Mouse (Mus musculus) splenic B cell, adult 2 months (primary cell): ENCODE data around the gene Kif11.

Source experiments
- DNase-seq: peaks from one replicate; pipeline ENCODE4 v3.0.0-alpha.2; 2011; ENCODE audit warnings: low read depth, low spot score
- H3K27me3 ChIP-seq: 2 replicates; pipeline ENCODE4 v1.6.1; 2012; ENCODE audit warnings: mild to moderate bottlenecking, low read length, moderate library complexity, mixed read lengths; ENCODE audit not compliant: control insufficient read depth, poor library complexity, insufficient read depth, severe bottlenecking
- H3K36me3 ChIP-seq: 2 replicates; pipeline ENCODE4 v1.6.1; 2012; ENCODE audit warnings: mild to moderate bottlenecking, low read length, moderate library complexity, mixed read lengths; ENCODE audit not compliant: control insufficient read depth, poor library complexity, insufficient read depth, severe bottlenecking

Gene Kif11

GRCm38 (mm10) chr19:37362545-37362944 is 13.7 kb upstream of the Kif11 start:
- Histone ChIP-seq H3K36me3 (no peaks in the 10 kb centered on the region), H3K27me3 (no peaks in the 10 kb centered on the region)
- no peak for DNase-seq

GRCm38 (mm10) chr19:37363128-37363939 is 12.9 kb upstream of the Kif11 start:
- H3K36me3 ChIP-seq: no peaks in the 10 kb centered on the region
- no peaks in the 10 kb centered on the region for H3K27me3 ChIP-seq
- no peak for DNase-seq

GRCm38 (mm10) chr19:37368990-37369389 is 7.2 kb upstream of the Kif11 start:
- Histone ChIP-seq H3K27me3 (no peaks in the 10 kb centered on the region), H3K36me3 (no peaks in the 10 kb centered on the region)
- DNase-seq: no peak

- H3K36me3 ChIP-seq: no peaks in the 10 kb centered on the region
- peak; percentile 50 for DNase-seq
- no peaks in the 10 kb centered on the region for H3K27me3 ChIP-seq
Measured at GRCm38 (mm10) chr19:37369921-37370320, 6.3 kb upstream of the Kif11 start.

GRCm38 (mm10) chr19:37370356-37370755 is 5.8 kb upstream of the Kif11 start:
- no peaks in the 10 kb centered on the region for H3K36me3 ChIP-seq
- peak; percentile 56 for DNase-seq
- no peaks in the 10 kb centered on the region for H3K27me3 ChIP-seq

GRCm38 (mm10) chr19:37374941-37375754 is 1.1 kb upstream of the Kif11 start:
- peak; percentile 56 for DNase-seq
- Histone ChIP-seq H3K27me3 (no peaks in the 10 kb centered on the region), H3K36me3 (no peaks in the 10 kb centered on the region)

GRCm38 (mm10) chr19:37376841-37377240 is 638 bp downstream of the Kif11 start:
- Histone ChIP-seq H3K27me3 (no peaks in the 10 kb centered on the region), H3K36me3 (no peaks in the 10 kb centered on the region)
- no peak for DNase-seq

GRCm38 (mm10) chr19:37377404-37377990 is 1.3 kb downstream of the Kif11 start:
- H3K36me3 ChIP-seq: no peaks in the 10 kb centered on the region
- DNase-seq: no peak
- no peaks in the 10 kb centered on the region for H3K27me3 ChIP-seq

GRCm38 (mm10) chr19:37378816-37379215 is 2.6 kb downstream of the Kif11 start:
- DNase-seq: no peak
- H3K27me3 ChIP-seq: no peaks in the 10 kb centered on the region
- H3K36me3 ChIP-seq: no peaks in the 10 kb centered on the region

- H3K27me3 ChIP-seq: no peaks in the 10 kb centered on the region
- H3K36me3 ChIP-seq: no peaks in the 10 kb centered on the region
- DNase-seq: no peak
Measured at GRCm38 (mm10) chr19:37386126-37386525, 9.9 kb downstream of the Kif11 start.

- no peaks in the 10 kb centered on the region for H3K27me3 ChIP-seq
- DNase-seq: no peak
- no peaks in the 10 kb centered on the region for H3K36me3 ChIP-seq
Measured at GRCm38 (mm10) chr19:37391869-37392268, 15.7 kb downstream of the Kif11 start.

- Histone ChIP-seq H3K27me3 (no peaks in the 10 kb centered on the region), H3K36me3 (no peaks in the 10 kb centered on the region)
Measured at GRCm38 (mm10) chr19:37396279-37396678, 20.1 kb downstream of the Kif11 start.

GRCm38 (mm10) chr19:37400936-37401335 is 24.7 kb downstream of the Kif11 start:
- DNase-seq: no peak
- Histone ChIP-seq H3K36me3 (no peaks in the 10 kb centered on the region), H3K27me3 (no peaks in the 10 kb centered on the region)

More at GRCm38 (mm10) chr19:37396279-37396678, 20.1 kb downstream of the Kif11 start:
- DNase-seq: no peak

- Histone ChIP-seq H3K27me3 (no peaks in the 10 kb centered on the region), H3K36me3 (no peaks in the 10 kb centered on the region)
- peak; percentile 76 for DNase-seq
Measured at GRCm38 (mm10) chr19:37418294-37418693, 42.1 kb downstream of the Kif11 start.

GRCm38 (mm10) chr19:37419613-37420012 is 43.4 kb downstream of the Kif11 start:
- H3K36me3 ChIP-seq: no peaks in the 10 kb centered on the region
- peak; percentile 91 for DNase-seq
- H3K27me3 ChIP-seq: no peaks in the 10 kb centered on the region
